Mouse (Mus musculus) MEL (cell line): ENCODE data around the gene Tmem201. TPM values are rescaled to one million over a fixed set of nuclear protein-coding genes. Genes with fewer than 3 reads are reported as not detected.
A peak's percentile ranks its signal among the peaks of the same experiment; 100 is the strongest.

Experiments
- CHD1 ChIP-seq: IDR thresholded peaks from 2 replicates; pipeline ENCODE4 v1.6.1; 2012; ENCODE audit warnings: low read depth, mild to moderate bottlenecking, inconsistent platforms, low read length, improper control_type of control experiment
- CHD2 ChIP-seq: IDR thresholded peaks from 2 replicates; pipeline ENCODE4 v1.6.1; 2011; ENCODE audit warnings: low read length, improper control_type of control experiment
- CTCF ChIP-seq, 3 experiments: IDR thresholded peaks in 2 of 3; conservative IDR thresholded peaks in 1 of 3; 2 replicates each; pipeline ENCODE4 v1.5.1; 2011 to 2012; ENCODE audit warnings: low read length in 3 of 3, low read depth in 2 of 3, mild to moderate bottlenecking in 2 of 3, improper control_type of control experiment in 1 of 3, inconsistent platforms in 1 of 3, mixed read lengths in 1 of 3, moderate library complexity in 1 of 3; ENCODE audit not compliant: control insufficient read depth in 1 of 3, insufficient read depth in 1 of 3, poor library complexity in 1 of 3, severe bottlenecking in 1 of 3
- ELF1 ChIP-seq: IDR thresholded peaks from 2 replicates; pipeline ENCODE4 v1.6.1; 2014; ENCODE audit warnings: low read depth, mild to moderate bottlenecking, inconsistent platforms, low read length, improper control_type of control experiment, moderate library complexity
- HCFC1 ChIP-seq: IDR thresholded peaks from 2 replicates; pipeline ENCODE4 v1.6.1; 2012; ENCODE audit warnings: low read depth, mild to moderate bottlenecking, inconsistent platforms, low read length, improper control_type of control experiment, moderate library complexity
- JUND ChIP-seq: IDR thresholded peaks from 2 replicates; pipeline ENCODE4 v1.6.1; 2011; ENCODE audit warnings: low read depth, mild to moderate bottlenecking, improper control_type of control experiment, low read length
- MAFK ChIP-seq: IDR thresholded peaks from 2 replicates; pipeline ENCODE4 v1.6.1; 2011; ENCODE audit warnings: low read depth, mild to moderate bottlenecking, low read length, improper control_type of control experiment, borderline replicate concordance
- MAX ChIP-seq: IDR thresholded peaks from 2 replicates; pipeline ENCODE4 v1.6.1; 2011; ENCODE audit warnings: low read length, improper control_type of control experiment
- MAZ ChIP-seq: IDR thresholded peaks from 2 replicates; pipeline ENCODE4 v1.6.1; 2012; ENCODE audit warnings: low read depth, mild to moderate bottlenecking, inconsistent platforms, low read length, improper control_type of control experiment
- MXI1 ChIP-seq: IDR thresholded peaks from 2 replicates; pipeline ENCODE4 v1.6.1; 2011; ENCODE audit warnings: mild to moderate bottlenecking, low read depth, low read length, improper control_type of control experiment
- MYB ChIP-seq: IDR thresholded peaks from 2 replicates; pipeline ENCODE4 v1.6.1; 2011; ENCODE audit warnings: mild to moderate bottlenecking, low read depth, low read length, improper control_type of control experiment
- MYC ChIP-seq: IDR thresholded peaks from 2 replicates; pipeline ENCODE4 v1.6.1; 2011; ENCODE audit warnings: low read depth, mild to moderate bottlenecking, low read length, improper control_type of control experiment, moderate library complexity
- NELFE ChIP-seq: IDR thresholded peaks from 2 replicates; pipeline ENCODE4 v1.6.1; 2011; ENCODE audit warnings: low read depth, low read length, improper control_type of control experiment
- NRF1 ChIP-seq: IDR thresholded peaks from 2 replicates; pipeline ENCODE4 v1.6.1; 2014; ENCODE audit warnings: low read depth, mild to moderate bottlenecking, inconsistent platforms, low read length, improper control_type of control experiment, moderate library complexity; ENCODE audit not compliant: poor library complexity, insufficient read depth, severe bottlenecking
- POLR2AphosphoS5 ChIP-seq: IDR thresholded peaks from 2 replicates; pipeline ENCODE4 v1.6.1; 2012; ENCODE audit warnings: low read depth, borderline replicate concordance, mild to moderate bottlenecking, inconsistent platforms, low read length, moderate library complexity, mixed read lengths
- RAD21 ChIP-seq: IDR thresholded peaks from 2 replicates; pipeline ENCODE4 v1.6.1; 2011; ENCODE audit warnings: mild to moderate bottlenecking, low read depth, low read length, improper control_type of control experiment
- RCOR1 ChIP-seq: IDR thresholded peaks from 2 replicates; pipeline ENCODE4 v1.6.1; 2012; ENCODE audit warnings: low read depth, mild to moderate bottlenecking, inconsistent platforms, low read length, improper control_type of control experiment
- SMC3 ChIP-seq: IDR thresholded peaks from 2 replicates; pipeline ENCODE4 v1.6.1; 2011; ENCODE audit warnings: low read depth, low read length, improper control_type of control experiment
- TAL1 ChIP-seq: IDR thresholded peaks from 2 replicates; pipeline ENCODE4 v1.6.1; 2012; ENCODE audit warnings: mild to moderate bottlenecking, inconsistent platforms, low read length, moderate library complexity, mixed read lengths
- TBP ChIP-seq: IDR thresholded peaks from 2 replicates; pipeline ENCODE4 v1.8.0; 2011; ENCODE audit warnings: low read depth, low read length, improper control_type of control experiment
- UBTF ChIP-seq: IDR thresholded peaks from 2 replicates; pipeline ENCODE4 v1.6.1; 2012; ENCODE audit warnings: low read depth, mild to moderate bottlenecking, inconsistent platforms, low read length, improper control_type of control experiment, moderate library complexity, borderline replicate concordance; ENCODE audit not compliant: insufficient read depth
- USF2 ChIP-seq, 2 experiments: IDR thresholded peaks; 2 replicates each; pipeline ENCODE4 v1.6.1; 2011 to 2012; ENCODE audit warnings: improper control_type of control experiment in 2 of 2, low read length in 2 of 2, borderline replicate concordance in 1 of 2, inconsistent platforms in 1 of 2, low read depth in 1 of 2, mild to moderate bottlenecking in 1 of 2; ENCODE audit not compliant: insufficient read depth in 1 of 2
- ZNF384 ChIP-seq: IDR thresholded peaks from 2 replicates; pipeline ENCODE4 v1.6.1; 2012; ENCODE audit warnings: low read depth, mild to moderate bottlenecking, inconsistent platforms, low read length, improper control_type of control experiment
- polyA plus RNA-seq, 2 experiments: library from polyadenylated mRNA; stranded (reverse) in 1 of 2; unstranded in 1 of 2; fragments of >175 nt in 1 of 2; fragments of >200 nt in 1 of 2; gene quantifications; 2 replicates each; pipeline versions ENCODE4 v1.2.1 to v1.2.4; 2012; ENCODE audit warnings: low replicate concordance in 2 of 2, low read depth in 1 of 2; ENCODE audit not compliant: insufficient read length in 2 of 2, insufficient read depth in 1 of 2, missing spikeins in 1 of 2
- total RNA-seq: library from RNA; depleted of rRNA; stranded (reverse); fragments of 300-350 nt; gene quantifications from 2 replicates; pipeline ENCODE4 v1.2.3, GENCODE M21; 2012

The Tmem201 gene
- total and polyA plus RNA-seq, 3 experiments, result 31.5 to 60.6 TPM; not detected in 1

- no peak for TF ChIP-seq NRF1
- no peak for TF ChIP-seq CHD2
- TF ChIP-seq MAZ, result no peak
- TF ChIP-seq POLR2AphosphoS5, result no peak
- TF ChIP-seq MYB, result 0 out of 2 replicates have a peak, but pooled peaks have one; percentile 25
- peak; percentile 47; the same call in 1 of the 2 replicates for TF ChIP-seq RCOR1
- TF ChIP-seq MAFK, result no peak
- no peak for TF ChIP-seq UBTF
- 0 out of 2 replicates have a peak, but pooled peaks have one; percentile 37 for TF ChIP-seq MYC
- TF ChIP-seq CHD1, result no peak
- 0 out of 6 replicates have a peak, but pooled peaks of 1 of the 3 experiments have one; percentile 5 for TF ChIP-seq CTCF (IDR thresholded peaks at IDR 0.05 in 2 of 3, conservative IDR thresholded peaks at IDR 0.05 in 1 of 3; ENCODE audit: control insufficient read depth in 1 of 3, insufficient read depth in 1 of 3, low read depth in 2 of 3, low read length in 3 of 3, poor library complexity in 1 of 3, severe bottlenecking in 1 of 3)
- TF ChIP-seq TBP, result no peak
- no peak for TF ChIP-seq NELFE
- no peak for TF ChIP-seq SMC3
- no peak for TF ChIP-seq RAD21
- no peak for TF ChIP-seq USF2 (IDR thresholded peaks at IDR 0.05; ENCODE audit: borderline replicate concordance in 1 of 2, insufficient read depth in 1 of 2, low read depth in 1 of 2, low read length in 2 of 2)
- TF ChIP-seq JUND, result no peak
- TF ChIP-seq ZNF384, result no peak
- TF ChIP-seq TAL1, result peak; percentile 89
- TF ChIP-seq ELF1, result no peak
- TF ChIP-seq HCFC1, result no peak
- no peak for TF ChIP-seq MAX
- peak; percentile 67 for TF ChIP-seq MXI1
Observed at GRCm38 (mm10) chr4:149690828-149691280, 47.0 kb downstream of the Tmem201 start (continued).
